Mouse (Mus musculus): Measurements from ENCODE around the gene Sbp.
A peak's percentile ranks its signal among the peaks of the same experiment; 100 is the strongest.
"Not testable (repeated sequence)": the region's sequence is repeated elsewhere in the genome, so short reads cannot be mapped to it uniquely, and the experiment has no call there.

Sbp gene

DNA sequence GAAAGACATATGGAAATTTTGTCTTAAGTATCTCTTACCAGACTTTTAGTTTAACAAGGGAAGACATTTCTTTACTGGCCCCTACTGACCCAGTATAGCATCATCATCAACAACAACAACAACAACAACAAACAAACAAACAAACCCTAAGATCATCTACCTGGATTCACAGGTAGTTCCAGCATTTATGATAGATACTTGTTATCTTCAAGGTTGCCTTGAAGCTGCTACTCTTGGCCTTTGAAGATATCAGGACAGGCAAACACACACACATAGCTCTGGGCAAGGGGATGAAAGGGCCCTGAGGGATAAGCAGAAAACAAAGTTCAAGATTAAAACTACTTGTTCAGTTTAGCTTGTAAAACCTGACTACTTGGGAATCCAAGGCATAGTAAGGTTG is at the start of gene Sbp:
Gene Sbp, plus strand, starts transcription at position 301 of the 400 bp plus-strand sequence.
- no peak for DNase-seq

GRCm38 (mm10) chr17:23917158-23917557 is 24.3 kb upstream of the Sbp start, which contains the start of gene Dcpp3:
TSS of gene Dcpp3 (plus strand) at chr17:23917458.
- DNase-seq, result not testable (repeated sequence)

- peak; percentile 82 to 87 for DNase-seq
Measured at GRCm38 (mm10) chr17:23924531-23925007, 16.9 kb upstream of the Sbp start.

- peak; percentile 10 to 33 for DNase-seq
Measured at GRCm38 (mm10) chr17:23925090-23925493, 16.4 kb upstream of the Sbp start.

GRCm38 (mm10) chr17:23931157-23931556 is 10.3 kb upstream of the Sbp start:
- DNase-seq, result no peak

GRCm38 (mm10) chr17:23947486-23947885 is 6.0 kb downstream of the Sbp start:
- DNase-seq, result not testable (repeated sequence)

DNA sequence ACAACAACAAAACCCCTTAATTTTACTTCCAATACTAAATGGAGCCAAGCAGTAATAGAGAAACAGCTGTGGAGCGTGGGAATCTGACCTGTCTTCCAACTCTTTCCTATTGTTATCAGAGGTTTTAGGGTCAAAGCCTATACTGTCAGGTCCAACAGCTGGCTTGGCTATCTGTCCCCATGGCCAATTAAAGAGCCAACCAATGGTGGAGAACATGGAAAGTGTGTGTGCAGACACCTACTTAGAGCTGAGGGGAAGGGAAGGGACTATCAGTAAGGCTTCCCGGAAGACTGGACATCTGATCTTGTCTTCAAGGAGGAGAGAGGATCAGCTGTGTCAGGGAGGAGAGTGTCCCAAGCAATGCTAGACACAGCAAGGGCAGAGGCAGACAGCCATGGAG is 7.6 kb downstream of the Sbp start:
- no peak for DNase-seq

DNA sequence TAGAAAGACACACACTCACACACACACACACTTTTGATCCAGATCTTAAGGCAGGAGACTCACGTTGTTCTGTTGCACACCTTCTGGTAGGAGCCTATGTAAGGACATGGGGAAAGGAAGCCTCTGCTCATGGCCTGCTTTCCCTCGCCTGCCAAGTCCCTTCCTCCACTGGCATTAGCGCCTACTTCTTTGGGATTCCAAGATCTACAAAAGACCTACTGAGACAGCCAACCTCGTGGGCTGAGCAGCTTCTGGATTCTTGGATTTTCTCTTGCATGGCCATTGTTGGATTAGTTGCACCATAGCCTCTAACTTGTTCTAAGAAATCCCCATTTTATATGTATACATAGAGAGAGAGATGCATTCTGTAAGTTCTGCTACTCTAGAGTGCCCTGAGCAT is 9.4 kb downstream of the Sbp start:
- not testable (repeated sequence) for DNase-seq

- no peak for DNase-seq
Measured at GRCm38 (mm10) chr17:23955174-23955573, 13.7 kb downstream of the Sbp start, which contains the start of gene Sbpl. TSS of gene Sbpl (minus strand) at chr17:23955274.

DNA sequence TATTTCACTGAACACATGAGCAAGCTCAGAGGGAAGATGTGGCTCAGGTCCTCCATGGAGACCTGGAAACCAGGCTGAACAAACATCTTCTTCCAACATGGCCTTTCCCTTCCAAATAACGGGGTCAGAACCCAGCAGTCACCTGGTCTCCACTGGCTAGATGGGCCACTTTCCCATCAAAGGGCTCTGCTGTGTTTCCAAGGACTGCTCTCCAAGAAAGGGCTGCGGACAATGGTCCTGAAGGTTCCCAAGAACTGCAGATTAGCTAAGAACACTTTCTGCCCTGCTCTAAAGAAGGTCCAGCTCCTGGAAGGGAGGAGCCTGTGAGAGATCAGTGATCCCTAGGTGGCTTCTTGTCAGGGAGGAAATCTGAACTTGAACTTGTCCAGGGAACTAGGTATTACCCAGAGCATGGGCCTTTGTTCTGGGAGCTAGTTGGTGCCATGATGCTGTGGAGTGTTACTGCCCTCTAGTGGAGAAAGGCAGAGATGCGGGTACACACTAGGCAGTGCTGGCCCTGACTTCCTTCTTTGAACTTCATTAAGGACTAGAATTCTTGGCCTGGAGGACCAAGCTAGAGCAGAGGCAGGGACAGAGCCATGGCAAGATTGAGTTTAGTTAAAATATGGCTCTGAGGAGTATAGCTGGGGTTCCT is 18.7 kb downstream of the Sbp start:
- peak; percentile 31 to 67 for DNase-seq

GRCm38 (mm10) chr17:23961573-23962122 is 20.2 kb downstream of the Sbp start:
- DNase-seq, result no peak

- DNase-seq, result no peak
Measured at GRCm38 (mm10) chr17:23965805-23966425, 24.4 kb downstream of the Sbp start.

GRCm38 (mm10) chr17:23966658-23967401 is 25.4 kb downstream of the Sbp start:
- DNase-seq, result peak in 1 of 2 experiments; percentile 16

DNA sequence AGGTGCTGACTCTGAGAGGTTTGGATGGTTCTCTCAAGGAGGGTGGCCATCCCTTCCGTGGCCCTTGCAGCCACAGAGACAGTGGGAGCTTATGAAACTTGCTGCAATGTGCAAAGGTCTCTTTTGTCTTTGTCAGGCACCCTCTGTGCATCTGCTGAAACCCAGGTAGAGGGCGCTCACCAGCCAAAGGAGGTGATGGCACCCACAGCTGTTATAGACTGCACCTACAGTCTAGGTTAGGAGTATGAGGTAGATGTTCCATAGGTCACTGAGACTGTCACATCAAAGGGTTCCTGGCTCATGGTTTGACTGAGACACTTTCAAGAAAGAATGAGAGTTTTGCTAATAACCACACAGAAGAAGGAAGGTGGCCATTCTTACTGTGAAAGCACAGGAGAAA is 27.3 kb downstream of the Sbp start:
- DNase-seq, result no peak

DNA sequence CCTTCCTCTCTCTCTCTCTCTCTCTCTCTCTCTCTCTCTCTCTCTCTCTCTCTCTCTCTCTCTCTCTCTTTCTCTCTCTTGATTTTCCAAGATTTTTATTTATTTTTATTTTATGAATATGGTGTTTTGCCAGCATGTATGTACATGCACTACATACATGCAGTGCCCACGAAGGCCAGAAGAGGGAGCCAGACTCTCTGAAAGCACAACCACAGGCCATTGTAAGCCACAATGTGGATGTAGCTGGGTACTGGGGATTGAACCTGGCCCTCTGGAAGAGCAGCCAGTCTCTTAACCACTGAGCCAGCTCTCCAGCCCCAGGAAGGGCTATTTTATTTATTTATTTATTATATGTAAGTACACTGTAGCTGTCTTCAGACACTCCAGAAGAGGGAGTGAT is 27.8 kb downstream of the Sbp start:
- peak; percentile 42 to 72 for DNase-seq

DNA sequence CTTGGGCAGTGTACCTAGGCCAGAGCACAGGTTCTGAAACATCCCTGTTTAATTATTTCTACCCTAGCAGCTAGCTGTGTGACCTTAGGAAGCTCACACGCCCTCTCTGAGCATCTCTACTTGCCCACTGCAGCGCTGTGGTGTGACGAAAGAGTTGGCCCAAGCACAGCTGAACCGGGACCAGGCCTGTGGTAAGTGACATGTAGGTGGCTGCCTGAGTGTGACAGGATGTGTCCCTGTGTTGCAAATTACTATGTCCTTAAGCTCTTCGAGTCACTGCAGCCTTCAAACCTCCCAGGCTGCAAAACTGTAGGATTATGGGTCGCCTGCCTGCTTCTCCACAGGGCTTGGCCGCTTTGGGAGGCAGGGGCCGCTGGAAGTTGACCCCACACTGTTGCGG is 29.8 kb downstream of the Sbp start:
- no peak for DNase-seq

- no peak for DNase-seq
Measured at GRCm38 (mm10) chr17:23976665-23977064, 35.2 kb downstream of the Sbp start.

GRCm38 (mm10) chr17:23979471-23979870 is 38.0 kb downstream of the Sbp start:
- DNase-seq, result no peak

DNA sequence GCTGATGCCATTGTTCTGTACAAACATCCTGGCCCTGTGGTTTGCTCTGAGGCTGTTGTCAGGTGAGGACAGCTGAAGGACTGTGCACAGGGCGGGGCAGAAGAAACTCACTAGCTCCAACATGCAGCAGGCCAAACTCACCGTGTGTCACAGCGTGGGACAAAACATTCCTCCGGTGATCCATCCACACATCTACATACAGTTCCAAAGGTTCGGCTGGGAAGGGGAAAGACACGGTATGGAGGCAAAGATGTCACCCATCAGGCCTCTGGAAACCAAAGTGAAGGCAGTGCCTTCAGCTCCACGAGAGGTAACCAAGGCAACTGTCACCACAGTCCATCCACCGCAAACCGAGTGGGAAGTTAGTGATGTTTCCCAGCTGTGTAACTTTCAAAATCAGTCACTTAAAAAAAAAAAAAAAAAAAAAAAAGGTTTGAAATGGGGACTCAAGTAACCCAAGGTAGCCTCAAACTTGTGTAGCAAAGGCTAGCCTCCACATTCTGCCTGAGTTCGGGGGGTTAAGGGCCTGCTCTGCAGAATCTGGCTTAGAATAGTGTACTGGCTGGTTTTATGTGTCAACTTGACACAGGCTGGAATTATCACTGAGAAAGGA is 38.9 kb downstream of the Sbp start, which contains the start of gene Prss30:
Gene Prss30, minus strand, starts transcription at position 270 of the 613 bp plus-strand sequence.
- DNase-seq, result no peak

- DNase-seq, result no peak
Measured at GRCm38 (mm10) chr17:23982912-23983311, 41.4 kb downstream of the Sbp start.

- DNase-seq, result no peak
Measured at GRCm38 (mm10) chr17:23984989-23985388, 43.5 kb downstream of the Sbp start.

GRCm38 (mm10) chr17:23989802-23990201 is 48.3 kb downstream of the Sbp start:
- no peak for DNase-seq
